Mouse (Mus musculus): ENCODE data around the gene Fxyd4. TPM values are rescaled to one million over a fixed set of nuclear protein-coding genes. Genes with fewer than 3 reads are reported as not detected.

Fxyd4 gene
- polyA plus RNA-seq (2015; fragmentation: Nextera tagmentation; extraction: Ambion mirVana) = 3.0 and 4.1 TPM in 2 replicates

DNA sequence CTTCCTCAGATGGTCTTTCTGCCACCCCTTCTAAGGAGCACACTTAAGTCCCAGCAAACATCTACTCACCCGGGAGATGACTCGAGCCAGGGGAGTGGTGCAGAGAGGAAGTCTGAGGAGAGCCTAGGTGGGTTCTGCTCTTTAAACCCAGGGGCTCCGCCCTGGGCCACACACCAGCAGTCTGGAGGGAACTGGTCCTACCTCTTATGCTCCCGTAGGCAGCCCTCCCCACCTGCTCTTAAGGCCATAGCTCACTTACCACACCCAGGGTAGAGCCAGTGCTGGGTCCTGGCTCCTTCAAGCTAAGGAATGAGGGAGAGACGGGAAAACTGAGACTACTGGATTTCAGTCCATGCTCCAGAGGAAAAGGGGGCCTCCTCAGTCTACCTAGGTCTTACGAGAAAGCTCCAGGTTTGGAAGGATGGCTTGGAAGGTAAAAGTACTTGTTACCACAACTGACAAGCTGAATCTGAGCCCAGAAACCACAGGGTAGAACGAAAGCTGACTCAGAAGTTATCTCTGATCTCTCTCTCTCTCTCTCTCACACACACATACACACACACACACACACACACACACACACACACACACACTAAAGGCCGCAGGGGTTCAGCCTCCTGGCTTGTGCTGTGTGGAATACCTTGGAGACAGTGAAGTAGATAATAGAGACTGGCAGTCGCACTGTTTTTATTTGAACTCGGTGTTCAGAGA is at the start of gene Fxyd4:
Gene Fxyd4, minus strand, starts transcription at position 471 of the 711 bp plus-strand sequence.
- Histone ChIP-seq H3K4me1 (no peaks in the 10 kb centered on the region), H3K36me3 (ENCODE audit: poor library complexity, severe bottlenecking) (0 out of 2 replicates have a peak, but pooled peaks cover 3% of the 10 kb centered on the region), H3K27me3 (no peaks in the 10 kb centered on the region), H3K9me3 (replicated peaks) (no peaks in the 10 kb centered on the region), H3K4me3 (no peak within 1 kb of the TSS), H3K27ac (no peak within 1 kb of the TSS), H3K4me2 (no peak within 1 kb of the TSS), H3K9ac (no peak within 1 kb of the TSS)
- whole genome bisulfite sequencing = 80% methylated on average over 10 of the region's 10 CpGs
- no peak for ATAC-seq

DNA sequence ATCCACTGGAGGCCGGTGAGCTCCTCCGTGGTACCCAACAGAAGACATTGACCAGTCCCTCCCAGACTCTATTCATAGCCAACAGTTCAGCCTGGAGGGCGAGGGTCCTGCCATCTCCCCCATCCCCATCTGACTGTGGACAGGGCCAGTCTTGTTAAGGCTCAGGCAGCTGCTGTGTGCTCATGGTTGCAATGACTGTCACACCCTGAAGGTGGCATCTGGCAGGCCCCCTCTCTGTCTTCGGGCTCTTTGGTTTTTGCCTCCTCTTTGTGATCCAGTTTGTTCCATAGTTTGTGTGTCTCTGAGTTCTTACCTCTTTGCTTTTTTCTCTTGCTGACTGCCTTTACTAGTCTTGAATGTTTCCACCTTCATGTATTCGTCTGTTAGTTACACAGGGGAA is 49.7 kb upstream of the Fxyd4 start:
- Histone ChIP-seq H3K27ac (no peak overlapping the region), H3K4me1 (no peaks in the 10 kb centered on the region), H3K27me3 (no peaks in the 10 kb centered on the region), H3K4me3 (no peak overlapping the region), H3K4me2 (no peak overlapping the region), H3K36me3 (ENCODE audit: poor library complexity, severe bottlenecking) (no peaks in the 10 kb centered on the region), H3K9ac (no peak overlapping the region), H3K9me3 (replicated peaks) (no peaks in the 10 kb centered on the region)
- ATAC-seq = no peak
- WGBS = 58% methylated on average over 5 of the region's 5 CpGs

DNA sequence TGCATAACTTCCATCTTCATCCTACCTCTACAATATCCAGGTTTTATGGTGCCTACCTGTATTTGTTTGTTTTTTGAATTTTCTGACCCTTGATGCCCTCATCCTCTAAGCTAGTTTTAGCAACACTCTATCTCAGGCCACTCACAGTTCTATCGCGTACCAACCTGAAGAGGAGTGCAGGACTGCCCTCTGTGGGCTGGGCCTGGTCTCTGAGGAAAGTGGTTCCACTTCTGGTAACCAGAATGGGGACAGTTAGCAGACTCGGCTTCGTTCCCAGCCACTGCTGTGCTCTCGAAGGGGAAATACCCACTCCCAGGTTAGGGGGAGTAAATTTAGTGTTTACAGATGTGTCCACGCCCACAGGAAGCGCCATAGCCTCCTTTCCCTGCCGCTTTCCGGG is 29.2 kb upstream of the Fxyd4 start:
- Histone ChIP-seq H3K4me3 (no peak overlapping the region), H3K9me3 (replicated peaks) (no peaks in the 10 kb centered on the region), H3K4me2 (no peak overlapping the region), H3K36me3 (ENCODE audit: poor library complexity, severe bottlenecking) (no peaks in the 10 kb centered on the region), H3K27ac (no peak overlapping the region), H3K9ac (no peak overlapping the region), H3K27me3 (no peaks in the 10 kb centered on the region), H3K4me1 (no peaks in the 10 kb centered on the region)
- 68% methylated on average over 9 of the region's 9 CpGs for WGBS
- ATAC-seq = no peak

DNA sequence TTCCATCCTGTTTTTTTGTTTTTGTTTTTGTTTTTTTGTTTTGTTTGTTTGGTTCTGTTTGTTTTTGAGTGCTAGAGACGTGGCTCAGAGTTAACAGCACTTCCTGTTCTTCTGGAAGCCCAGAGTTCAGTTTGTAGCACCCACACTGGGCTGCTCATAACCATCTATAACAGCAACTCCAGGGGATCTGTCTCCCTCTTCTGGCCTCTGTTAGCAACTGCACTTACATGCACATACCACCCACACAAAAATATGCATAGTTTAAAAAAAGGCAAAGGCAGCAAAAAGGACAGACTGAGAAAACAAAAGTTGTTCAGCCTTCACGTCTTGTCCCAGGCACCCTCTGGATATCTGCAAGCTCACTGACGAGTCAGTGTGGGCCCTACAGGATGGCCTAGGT is 25.7 kb upstream of the Fxyd4 start:
- 81% methylated on average over 3 of the region's 3 CpGs for WGBS
- H3K9me3 ChIP-seq (replicated peaks) = no peaks in the 10 kb centered on the region
- no peak for ATAC-seq

DNA sequence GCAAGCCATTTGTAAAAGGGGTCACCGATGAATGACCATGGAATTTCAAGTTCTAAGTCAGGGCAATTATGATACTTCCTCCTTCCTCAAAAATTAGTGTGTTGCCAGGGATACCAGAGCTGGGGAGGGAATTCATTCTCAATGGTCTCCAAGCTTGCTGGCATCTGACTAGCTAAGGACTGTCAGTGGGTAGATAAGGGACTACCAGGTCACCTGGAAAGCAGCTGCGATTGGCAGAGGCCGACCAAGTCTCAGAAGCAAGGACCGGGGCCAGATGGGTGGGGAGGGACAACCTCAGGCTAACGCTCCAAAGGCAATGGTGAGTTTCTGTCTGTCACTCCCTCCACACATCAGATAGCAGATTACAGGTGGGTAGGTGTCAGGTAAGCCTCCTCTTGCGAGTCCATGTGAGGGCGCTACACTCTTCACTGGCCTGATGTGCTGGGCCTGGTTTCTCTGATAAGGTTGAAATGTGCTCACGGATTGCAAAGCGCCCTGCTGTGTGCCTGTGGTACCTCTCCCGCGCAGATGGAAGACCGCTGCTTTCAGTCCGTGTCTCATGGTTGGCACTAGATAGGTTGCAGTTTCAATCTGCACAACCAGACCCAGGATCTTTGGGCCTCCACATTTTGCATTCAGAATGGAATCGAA is 19.5 kb upstream of the Fxyd4 start:
- no peak overlapping the region for H3K27ac ChIP-seq
- no peak overlapping the region for H3K9ac ChIP-seq
- H3K9me3 ChIP-seq (replicated peaks) = no peaks in the 10 kb centered on the region
- no peaks in the 10 kb centered on the region for H3K27me3 ChIP-seq
- no peak overlapping the region for H3K4me2 ChIP-seq
- WGBS = 19% methylated on average over 14 of the region's 14 CpGs
- no peak overlapping the region for H3K4me3 ChIP-seq
- ATAC-seq = no peak
- no peaks in the 10 kb centered on the region for H3K36me3 ChIP-seq (ENCODE audit: poor library complexity, severe bottlenecking)
- H3K4me1 ChIP-seq = peaks cover 6% of the 10 kb centered on the region; the same call in 1 of the 2 replicates

More for the DNA sequence above, 25.7 kb upstream of the Fxyd4 start:
- Histone ChIP-seq H3K4me2 (no peak overlapping the region), H3K4me1 (no peaks in the 10 kb centered on the region), H3K36me3 (ENCODE audit: poor library complexity, severe bottlenecking) (no peaks in the 10 kb centered on the region), H3K27me3 (no peaks in the 10 kb centered on the region), H3K9ac (no peak overlapping the region), H3K27ac (no peak overlapping the region), H3K4me3 (no peak overlapping the region)

DNA sequence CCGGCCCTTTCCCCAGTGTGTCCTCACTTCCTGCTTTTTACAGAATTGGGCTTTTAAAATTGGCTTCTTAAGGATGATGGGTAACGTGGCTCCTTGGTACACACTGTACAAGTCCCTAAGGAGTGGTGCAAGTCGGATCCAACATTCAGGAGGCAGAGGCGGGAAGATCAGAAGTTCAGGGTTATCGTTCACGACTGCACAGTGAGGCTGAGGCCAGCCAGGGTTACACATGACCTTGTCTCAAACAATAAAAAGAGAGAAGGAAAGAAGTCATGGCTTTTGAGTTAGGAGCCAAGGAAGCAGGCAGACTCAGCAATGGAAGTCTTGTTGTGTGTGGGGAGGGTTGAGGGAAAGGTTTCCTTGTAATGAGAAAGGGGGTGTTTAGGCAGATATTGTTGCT is 18.7 kb upstream of the Fxyd4 start:
- no peaks in the 10 kb centered on the region for H3K36me3 ChIP-seq (ENCODE audit: poor library complexity, severe bottlenecking)
- no peak overlapping the region for H3K9ac ChIP-seq
- no peak overlapping the region for H3K4me3 ChIP-seq
- no peak for ATAC-seq
- WGBS = 77% methylated on average over 6 of the region's 6 CpGs
- H3K9me3 ChIP-seq (replicated peaks) = no peaks in the 10 kb centered on the region
- no peaks in the 10 kb centered on the region for H3K27me3 ChIP-seq
- H3K4me2 ChIP-seq = no peak overlapping the region
- H3K4me1 ChIP-seq = peaks cover 6% of the 10 kb centered on the region; the same call in 1 of the 2 replicates
- H3K27ac ChIP-seq = no peak overlapping the region

DNA sequence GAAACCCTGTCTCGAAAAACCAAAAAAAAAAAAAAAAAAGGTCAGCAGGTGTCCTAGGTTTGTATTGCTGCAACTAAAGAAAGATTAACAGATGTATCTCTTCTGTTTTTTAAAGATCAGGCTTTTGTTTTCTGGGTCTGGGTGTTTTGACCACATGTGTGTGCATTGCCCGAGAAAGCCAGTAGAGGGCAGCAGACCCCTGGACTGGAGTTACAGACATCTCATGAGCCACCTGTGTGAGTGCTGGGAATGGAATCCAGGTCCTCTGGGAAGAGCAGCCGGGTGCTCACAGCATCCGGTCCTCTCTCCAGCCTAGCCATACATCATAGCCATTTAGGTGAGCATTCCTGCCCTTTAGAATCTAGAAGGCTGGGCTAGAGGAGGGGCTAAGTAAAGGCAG is 14.8 kb upstream of the Fxyd4 start:
- 91% methylated on average over 4 of the region's 4 CpGs for WGBS
- H3K36me3 ChIP-seq (ENCODE audit: poor library complexity, severe bottlenecking) = 0 out of 2 replicates have a peak, but pooled peaks cover 1% of the 10 kb centered on the region
- no peak for ATAC-seq

DNA sequence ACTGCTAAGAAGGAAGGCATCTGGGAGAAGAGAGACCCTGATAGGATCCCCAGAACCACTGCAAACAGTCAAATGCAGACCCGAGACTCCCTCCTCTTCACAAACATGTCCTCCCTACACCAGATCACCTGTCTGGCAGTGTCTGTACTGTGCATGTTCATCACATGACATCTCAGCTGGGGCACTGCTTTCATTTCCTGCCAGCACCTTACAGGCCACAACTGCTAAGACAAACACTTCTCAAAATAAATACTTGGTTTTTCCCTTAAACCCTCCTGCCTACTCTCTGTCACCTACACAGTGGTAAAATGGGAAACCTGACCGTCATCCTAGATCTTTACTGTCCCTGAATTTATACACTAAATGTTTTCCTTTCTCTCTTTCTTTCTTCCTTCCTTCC is 6.4 kb upstream of the Fxyd4 start:
- no peak overlapping the region for H3K4me2 ChIP-seq
- H3K4me1 ChIP-seq = no peaks in the 10 kb centered on the region
- 91% methylated on average over 2 of the region's 2 CpGs for WGBS
- H3K27me3 ChIP-seq = no peaks in the 10 kb centered on the region
- no peaks in the 10 kb centered on the region for H3K9me3 ChIP-seq (replicated peaks)
- no peak overlapping the region for H3K9ac ChIP-seq
- 0 out of 2 replicates have a peak, but pooled peaks cover 3% of the 10 kb centered on the region for H3K36me3 ChIP-seq (ENCODE audit: poor library complexity, severe bottlenecking)
- no peak overlapping the region for H3K4me3 ChIP-seq
- no peak for ATAC-seq
- no peak overlapping the region for H3K27ac ChIP-seq

More for the DNA sequence above, 14.8 kb upstream of the Fxyd4 start:
- peaks cover 6% of the 10 kb centered on the region; the same call in 1 of the 2 replicates for H3K4me1 ChIP-seq
- H3K9ac ChIP-seq = no peak overlapping the region
- H3K27me3 ChIP-seq = no peaks in the 10 kb centered on the region
- H3K4me3 ChIP-seq = no peak overlapping the region
- no peak overlapping the region for H3K27ac ChIP-seq
- H3K4me2 ChIP-seq = no peak overlapping the region
- H3K9me3 ChIP-seq (replicated peaks) = no peaks in the 10 kb centered on the region

DNA sequence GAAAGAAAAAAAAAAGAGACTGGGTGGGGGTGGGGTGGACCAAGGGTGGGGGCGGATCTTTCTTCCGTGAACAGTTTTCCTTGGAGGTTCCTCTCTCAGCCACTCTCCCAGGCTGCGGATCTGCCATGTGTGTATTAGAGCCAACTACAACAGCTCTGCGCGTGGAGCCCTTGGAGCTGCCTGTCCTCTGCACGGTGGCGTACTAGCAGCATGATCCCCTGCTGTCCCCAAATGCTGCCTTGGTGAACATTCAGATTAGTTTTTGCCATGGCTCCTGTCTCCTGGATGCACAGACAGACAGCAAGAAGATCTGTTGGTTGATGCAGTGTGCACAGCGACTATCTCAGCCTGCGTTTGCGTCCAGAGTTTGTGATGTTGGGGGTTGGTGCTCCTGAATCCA is 5.3 kb upstream of the Fxyd4 start:
- H3K27ac ChIP-seq = no peak overlapping the region
- H3K9me3 ChIP-seq (replicated peaks) = no peaks in the 10 kb centered on the region
- H3K4me3 ChIP-seq = no peak overlapping the region
- 0 out of 2 replicates have a peak, but pooled peaks cover 3% of the 10 kb centered on the region for H3K36me3 ChIP-seq (ENCODE audit: poor library complexity, severe bottlenecking)
- ATAC-seq = no peak
- 85% methylated on average over 10 of the region's 10 CpGs for WGBS
- no peak overlapping the region for H3K9ac ChIP-seq
- no peak overlapping the region for H3K4me2 ChIP-seq
- H3K4me1 ChIP-seq = no peaks in the 10 kb centered on the region
- H3K27me3 ChIP-seq = no peaks in the 10 kb centered on the region

DNA sequence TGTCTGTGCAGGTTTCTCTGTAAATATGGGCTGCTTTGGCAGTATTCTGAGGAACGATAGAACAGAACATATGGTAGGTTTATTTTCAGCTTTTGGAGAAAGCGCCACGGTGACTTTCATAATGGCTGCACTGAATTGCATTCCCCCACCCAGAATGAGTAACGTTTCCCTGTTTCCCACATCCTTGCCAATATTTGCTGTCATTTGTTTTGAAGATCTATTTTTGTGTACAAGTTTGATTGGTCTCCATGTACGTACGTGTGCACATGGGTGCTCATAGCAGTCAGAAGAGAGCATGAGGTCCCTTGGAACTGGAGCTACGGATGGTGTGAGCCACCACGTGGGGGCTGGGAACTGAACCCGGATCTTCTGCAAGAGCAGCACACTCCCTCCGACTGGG is 1.5 kb upstream of the Fxyd4 start:
- Histone ChIP-seq H3K27ac (no peak overlapping the region), H3K4me2 (no peak overlapping the region), H3K4me1 (no peaks in the 10 kb centered on the region), H3K9ac (no peak overlapping the region), H3K36me3 (ENCODE audit: poor library complexity, severe bottlenecking) (no peaks in the 10 kb centered on the region), H3K27me3 (no peaks in the 10 kb centered on the region), H3K4me3 (no peak overlapping the region), H3K9me3 (replicated peaks) (no peaks in the 10 kb centered on the region)
- 87% methylated on average over 10 of the region's 10 CpGs for WGBS
- ATAC-seq = no peak

DNA sequence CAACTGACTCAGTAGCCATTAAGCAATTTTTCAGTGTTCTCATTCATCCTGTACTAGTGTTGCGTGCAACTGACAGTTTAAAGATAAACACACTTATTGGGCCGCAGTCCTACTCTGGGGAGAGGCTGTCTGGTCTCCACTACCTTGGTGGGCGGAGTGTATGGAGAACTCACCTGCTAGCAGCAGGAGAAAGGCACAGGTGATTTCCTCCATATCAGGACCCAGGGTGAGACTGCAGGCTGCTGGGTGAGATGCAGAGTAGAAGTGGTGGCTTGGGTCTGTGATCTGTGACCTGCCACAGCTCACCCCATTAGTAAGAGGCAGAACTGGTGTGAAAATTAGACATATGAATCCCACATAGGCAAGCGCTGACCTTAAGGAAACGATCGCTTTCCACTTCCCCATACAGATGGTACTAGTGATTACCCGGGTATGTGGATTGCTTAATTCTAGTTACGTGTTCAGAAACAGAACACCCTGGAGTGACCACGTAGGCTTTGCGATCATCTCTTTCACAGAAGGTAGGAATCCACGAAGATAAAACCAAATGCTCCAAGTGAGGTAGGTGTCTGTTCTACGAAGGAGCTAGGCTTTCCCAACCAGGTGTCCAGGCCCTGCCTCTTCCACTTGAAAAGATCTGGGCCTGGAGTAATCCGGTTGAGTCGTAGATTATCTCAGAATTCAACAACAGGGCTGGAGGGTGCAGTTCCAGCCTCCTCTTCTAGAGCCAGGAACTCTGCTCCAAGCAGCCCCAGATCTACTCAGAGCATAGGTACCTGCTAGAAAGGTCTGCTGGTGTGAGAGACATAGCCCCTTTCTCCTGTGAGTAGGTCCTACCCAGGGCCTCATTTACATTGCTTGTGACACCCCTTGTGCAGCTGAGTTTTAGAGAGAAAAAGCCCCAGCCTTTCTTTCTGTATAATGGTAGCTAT is 1.5 kb downstream of the Fxyd4 start:
- ATAC-seq = no peak
- WGBS = 93% methylated on average over 14 of the region's 14 CpGs

DNA sequence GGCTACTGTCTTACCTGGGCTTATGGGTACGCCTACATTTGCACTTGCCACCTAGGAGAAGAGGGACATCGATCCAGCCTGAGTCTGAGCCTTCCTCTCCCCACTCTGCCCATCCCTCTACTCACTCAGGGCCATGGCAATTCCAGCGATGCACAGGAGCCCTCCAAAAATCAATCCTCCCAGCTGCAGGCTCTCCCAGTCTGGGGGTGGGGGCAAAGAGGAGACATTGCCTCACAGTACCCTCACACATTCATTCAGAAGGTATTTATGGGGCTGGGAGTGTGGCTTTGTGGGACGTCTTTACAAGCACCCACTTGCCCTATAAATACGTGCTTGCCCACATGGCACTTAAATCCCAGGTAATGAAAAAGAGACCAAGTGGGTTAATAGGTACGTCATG is 3.2 kb downstream of the Fxyd4 start:
- Histone ChIP-seq H3K4me1 (no peaks in the 10 kb centered on the region), H3K4me3 (no peak overlapping the region), H3K9ac (no peak overlapping the region), H3K27me3 (no peaks in the 10 kb centered on the region), H3K9me3 (replicated peaks) (no peaks in the 10 kb centered on the region), H3K27ac (no peak overlapping the region), H3K36me3 (ENCODE audit: poor library complexity, severe bottlenecking) (peaks cover 15% of the 10 kb centered on the region), H3K4me2 (no peak overlapping the region)
- ATAC-seq = no peak
- 91% methylated on average over 6 of the region's 6 CpGs for WGBS

More for the DNA sequence above, 1.5 kb downstream of the Fxyd4 start:
- Histone ChIP-seq H3K9ac (no peak overlapping the region), H3K27me3 (no peaks in the 10 kb centered on the region), H3K4me3 (no peak overlapping the region), H3K36me3 (ENCODE audit: poor library complexity, severe bottlenecking) (0 out of 2 replicates have a peak, but pooled peaks cover 3% of the 10 kb centered on the region), H3K4me1 (no peaks in the 10 kb centered on the region), H3K4me2 (no peak overlapping the region), H3K27ac (no peak overlapping the region), H3K9me3 (replicated peaks) (no peaks in the 10 kb centered on the region)

All from forebrain, embryonic 13.5 days (tissue).